Mouse (Mus musculus) cerebellum, adult (tissue): Measurements from ENCODE around the gene Cript.

Experiments
- ATAC-seq: cut with Nextera tagmentation; 2 replicates; pipeline ENCODE4 v1.9.2; 2017; ENCODE audit warnings: mild to moderate bottlenecking, moderate library complexity, mixed read lengths; ENCODE audit not compliant: insufficient number of reproducible peaks, low FRiP score, low TSS enrichment

Cript gene

DNA sequence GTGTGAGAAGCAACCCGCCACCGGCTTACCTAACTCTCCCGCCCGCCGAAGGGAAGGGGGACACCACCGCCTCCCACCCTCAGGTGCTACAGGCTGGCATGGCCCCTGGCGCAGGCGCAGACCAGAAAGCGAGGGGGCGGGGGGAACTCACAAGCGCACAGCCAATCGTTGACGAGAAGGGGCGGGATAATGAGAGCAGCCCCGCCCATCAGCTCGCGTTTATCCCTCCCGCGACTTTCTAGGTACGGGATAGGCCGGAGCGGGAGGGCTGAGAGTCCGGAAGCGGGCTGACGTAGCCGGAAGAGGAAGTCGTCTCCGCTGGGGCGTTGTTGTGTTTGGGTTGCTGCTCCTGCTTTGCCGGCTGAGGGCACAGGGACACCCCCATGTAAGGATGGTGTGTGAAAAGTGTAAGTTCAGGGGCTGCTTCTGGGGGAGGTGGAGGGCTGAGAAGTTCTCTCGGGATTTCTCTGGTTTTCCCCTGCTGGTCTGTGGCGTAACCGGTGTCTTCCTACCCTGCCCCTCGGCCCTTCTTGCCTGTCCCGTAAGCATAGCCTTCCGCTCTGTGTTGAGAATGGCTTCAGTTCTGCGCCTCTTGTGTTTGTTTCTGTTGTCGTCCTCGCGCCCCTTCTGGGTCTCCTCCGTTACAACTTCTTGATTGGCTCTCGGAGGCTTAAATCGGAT lies at the start of gene Cript, which contains the start of gene Pigf:
Gene Cript, plus strand, starts transcription at position 282 of the 681 bp plus-strand sequence.
Gene Pigf, minus strand, starts transcription at position 138 of the 681 bp plus-strand sequence.
- peak; percentile 99 for ATAC-seq

DNA sequence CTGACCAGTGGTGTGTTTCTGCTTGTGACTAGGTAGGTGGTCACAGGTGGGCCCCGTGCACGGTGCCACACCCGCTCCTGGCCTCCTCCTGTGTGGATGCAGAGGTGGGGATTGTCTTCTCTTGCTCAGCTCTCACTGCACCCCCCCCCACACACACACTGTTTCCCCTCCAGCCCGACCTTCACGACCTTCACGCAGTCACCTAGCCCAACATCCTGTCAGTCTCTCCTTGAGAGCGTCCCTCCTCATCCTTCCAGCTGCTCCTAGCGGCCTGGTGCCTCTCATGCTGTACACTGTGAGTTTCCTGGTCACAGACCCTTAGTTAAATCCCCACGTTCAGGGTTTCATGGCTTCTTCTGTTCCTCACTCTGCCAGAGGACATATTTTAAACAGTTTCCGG lies 49.0 kb upstream of the Cript start:
- no peak for ATAC-seq

DNA sequence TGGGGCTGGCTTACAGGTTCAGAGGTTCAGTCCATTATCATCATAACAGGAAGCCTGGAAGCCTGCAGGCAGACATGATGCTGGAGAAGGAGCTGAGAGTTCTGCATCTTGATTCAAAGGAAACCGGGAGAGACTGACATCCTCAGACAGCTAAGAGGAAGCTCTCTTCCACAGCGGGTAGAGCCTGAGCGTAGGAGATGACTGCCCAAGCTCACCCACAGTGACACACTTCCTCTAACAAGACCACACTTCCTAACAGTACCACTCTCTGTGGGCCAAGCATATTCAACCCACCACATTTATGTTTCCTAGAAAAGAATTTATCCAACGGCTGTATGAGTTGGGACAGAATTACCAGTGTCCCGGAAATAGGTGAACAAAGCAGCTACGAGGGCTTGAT lies 46.9 kb upstream of the Cript start:
- no peak for ATAC-seq

DNA sequence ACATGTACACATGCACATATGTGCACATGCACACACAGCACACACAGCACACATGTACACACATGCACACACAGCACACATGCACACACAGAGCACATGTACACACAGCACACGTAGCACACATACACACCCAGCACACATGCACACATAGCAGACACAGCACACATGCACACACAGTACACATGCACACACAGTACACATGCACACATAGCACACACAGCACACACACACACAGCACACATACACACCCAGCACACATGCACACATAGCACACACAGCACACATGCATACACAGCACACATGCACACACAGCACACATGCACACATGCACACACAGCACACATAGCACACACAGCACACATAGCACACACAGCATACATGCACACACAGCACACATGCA lies 44.1 kb upstream of the Cript start:
- no peak for ATAC-seq

DNA sequence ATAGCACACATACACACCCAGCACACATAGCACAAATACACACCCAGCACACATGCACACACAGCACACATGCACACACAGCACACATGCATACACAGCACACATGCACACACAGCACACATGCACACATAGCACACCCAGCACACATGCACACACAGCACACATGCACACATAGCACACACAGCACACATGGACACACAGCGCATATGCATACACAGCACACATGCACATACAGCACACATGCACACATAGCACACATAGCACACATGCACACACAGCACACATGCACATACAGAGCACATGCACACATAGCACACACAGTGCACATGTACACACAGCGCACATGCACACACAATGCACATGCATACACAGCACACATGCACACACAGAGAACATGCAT lies 43.6 kb upstream of the Cript start:
- no peak for ATAC-seq

DNA sequence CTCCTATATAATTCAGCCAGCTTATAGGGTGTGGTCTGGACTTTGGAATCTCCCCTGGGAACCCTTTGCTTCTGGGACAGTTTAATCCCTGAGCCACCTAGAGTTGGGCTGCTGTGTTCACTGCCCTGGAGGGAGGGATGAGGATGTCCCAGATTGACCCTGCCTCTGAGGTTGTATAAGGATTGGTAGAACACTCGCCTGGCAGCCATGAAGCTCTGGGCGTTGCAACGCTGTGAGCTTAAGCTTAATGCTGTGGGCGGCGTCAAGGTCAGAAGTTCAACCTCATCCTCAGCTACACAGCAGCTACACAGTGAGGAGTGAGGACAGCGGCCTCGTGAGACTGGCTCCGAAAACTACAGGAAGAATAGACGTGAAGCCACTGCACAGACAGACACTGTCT lies 42.9 kb upstream of the Cript start:
- ATAC-seq: no peak

DNA sequence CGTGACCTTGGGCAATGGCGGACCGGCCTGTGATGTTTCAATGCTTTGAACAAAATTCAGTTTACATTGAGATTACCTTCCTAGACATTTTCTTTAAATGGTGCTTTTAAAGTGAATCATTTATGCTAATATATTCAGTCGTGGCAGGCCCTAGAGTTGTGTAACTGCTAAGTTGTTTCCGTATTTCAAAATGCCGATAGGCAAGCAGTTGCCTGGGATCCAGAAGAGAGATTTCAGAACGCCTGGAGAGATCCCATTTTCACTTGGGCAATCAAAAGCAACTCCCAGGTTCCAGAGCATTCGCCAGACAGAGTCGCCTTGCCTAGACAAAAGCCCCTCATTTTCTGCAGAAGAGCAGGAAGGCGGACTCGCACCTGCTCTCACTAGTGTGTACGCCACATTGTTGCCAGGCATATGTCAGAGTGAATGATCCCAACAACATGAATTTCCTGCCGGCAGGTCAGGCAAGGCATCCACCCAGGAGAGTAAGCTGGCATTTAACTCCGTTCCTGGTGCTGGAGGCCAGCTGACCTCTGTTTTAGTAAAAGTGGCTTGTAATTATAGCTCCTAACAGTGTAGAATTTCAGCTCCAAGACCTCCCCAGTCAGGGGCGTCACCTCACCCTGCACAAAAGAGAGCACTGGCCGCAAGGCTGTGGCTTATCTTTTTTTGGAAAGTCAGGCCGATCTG lies 38.8 kb upstream of the Cript start:
- ATAC-seq: no peak

DNA sequence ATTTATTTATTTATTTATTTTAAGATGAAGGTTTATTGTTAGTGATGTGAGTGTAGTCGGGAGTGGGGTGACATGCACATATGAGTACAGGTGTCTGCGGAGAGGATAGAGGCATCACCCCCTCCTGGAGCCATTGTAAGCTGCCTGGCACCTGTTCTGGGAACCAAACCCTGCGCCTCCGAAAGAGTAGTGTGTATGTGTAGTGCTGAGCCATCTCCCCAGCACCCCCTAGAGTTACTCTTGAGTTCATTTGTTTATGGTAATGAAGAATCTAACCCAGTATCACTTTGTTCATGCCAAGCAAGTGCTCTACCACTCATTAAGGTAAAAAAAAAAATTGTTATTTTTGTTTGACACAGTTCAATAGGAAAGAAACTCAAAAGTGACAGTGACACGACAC lies 37.2 kb upstream of the Cript start:
- no peak for ATAC-seq

DNA sequence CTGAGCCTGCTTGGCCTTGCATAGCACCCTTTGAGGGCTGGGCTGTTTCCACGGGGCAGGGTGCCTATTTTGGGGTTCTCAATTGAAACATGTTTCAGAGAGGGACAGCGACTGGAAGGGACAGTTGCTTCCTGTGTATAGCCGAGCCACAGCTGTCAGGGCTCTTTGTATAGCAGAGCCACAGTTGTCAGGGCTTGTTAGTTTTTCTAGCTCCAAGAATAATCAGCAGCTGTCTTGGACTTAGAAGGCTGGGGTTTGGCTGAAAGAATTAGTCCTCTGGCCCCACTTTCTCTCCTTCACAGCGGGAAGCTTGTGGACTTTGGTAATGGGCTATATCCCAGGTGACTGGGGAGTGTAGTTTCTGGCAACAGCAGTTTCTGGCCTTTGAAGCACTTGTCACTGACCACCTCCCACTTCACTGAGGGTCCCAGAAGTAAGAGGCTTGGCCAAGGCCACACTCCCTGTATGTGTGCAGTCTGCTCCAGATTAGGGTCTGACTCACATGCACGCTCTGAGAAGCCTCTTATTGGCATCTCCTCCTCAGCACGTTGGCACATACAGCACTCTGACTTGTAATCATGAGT lies 36.7 kb upstream of the Cript start:
- no peak for ATAC-seq

DNA sequence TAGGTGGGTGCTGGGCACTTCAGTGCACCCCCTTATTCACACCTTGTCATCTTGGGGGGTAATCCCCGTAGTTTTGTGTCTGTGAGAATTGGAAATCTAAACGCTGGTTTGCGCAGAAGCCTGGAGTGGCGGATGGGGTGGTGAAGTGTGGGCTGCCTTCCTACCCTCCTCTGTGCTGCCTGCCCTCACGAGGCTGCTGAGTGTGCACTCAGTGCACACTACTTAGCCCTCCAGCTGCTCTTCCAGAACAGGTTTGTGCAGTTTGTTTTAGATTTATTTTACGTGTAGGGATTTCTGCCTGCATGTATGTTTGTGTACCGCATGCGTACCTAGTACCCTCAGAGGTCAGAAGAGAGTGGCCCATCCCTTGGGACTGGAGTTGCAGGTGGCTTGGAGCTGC lies 34.0 kb upstream of the Cript start:
- ATAC-seq: no peak

DNA sequence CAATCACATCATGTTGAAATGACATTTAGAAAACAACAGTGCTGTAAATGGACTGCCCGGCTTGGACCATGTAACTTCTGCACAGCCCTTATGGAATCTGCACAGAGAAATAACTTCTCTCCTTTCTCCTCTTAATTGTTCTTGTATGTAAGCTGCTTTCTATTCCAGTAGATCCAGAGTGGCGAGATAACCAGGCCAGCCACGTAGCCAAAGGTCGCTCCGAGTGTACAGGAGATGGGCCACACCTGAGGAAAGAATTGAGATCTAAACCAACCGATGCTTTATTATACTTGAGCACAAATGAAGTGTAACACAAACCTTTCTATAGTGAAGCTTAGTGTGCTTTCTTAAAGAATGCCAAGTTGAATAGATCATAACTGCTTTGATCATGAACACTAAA lies 28.0 kb upstream of the Cript start:
- ATAC-seq: no peak

DNA sequence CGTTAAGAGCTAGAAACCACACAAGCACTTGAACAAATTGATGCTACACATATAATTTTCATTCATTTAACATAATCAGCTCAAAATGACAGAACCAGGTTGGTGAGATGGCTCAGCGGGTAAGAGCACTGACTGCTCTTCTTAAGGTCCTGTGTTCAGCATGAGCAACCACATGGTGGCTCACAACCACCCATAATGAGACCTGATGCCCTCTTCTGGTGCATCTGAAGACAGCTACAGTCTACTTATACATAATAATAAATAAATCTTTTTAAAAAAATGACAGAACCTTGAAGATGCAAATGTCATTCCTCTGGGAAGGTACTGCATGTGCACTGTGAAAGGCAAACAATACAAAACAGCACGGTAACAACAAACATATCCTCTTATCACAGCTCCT lies 16.4 kb upstream of the Cript start:
- ATAC-seq: no peak

DNA sequence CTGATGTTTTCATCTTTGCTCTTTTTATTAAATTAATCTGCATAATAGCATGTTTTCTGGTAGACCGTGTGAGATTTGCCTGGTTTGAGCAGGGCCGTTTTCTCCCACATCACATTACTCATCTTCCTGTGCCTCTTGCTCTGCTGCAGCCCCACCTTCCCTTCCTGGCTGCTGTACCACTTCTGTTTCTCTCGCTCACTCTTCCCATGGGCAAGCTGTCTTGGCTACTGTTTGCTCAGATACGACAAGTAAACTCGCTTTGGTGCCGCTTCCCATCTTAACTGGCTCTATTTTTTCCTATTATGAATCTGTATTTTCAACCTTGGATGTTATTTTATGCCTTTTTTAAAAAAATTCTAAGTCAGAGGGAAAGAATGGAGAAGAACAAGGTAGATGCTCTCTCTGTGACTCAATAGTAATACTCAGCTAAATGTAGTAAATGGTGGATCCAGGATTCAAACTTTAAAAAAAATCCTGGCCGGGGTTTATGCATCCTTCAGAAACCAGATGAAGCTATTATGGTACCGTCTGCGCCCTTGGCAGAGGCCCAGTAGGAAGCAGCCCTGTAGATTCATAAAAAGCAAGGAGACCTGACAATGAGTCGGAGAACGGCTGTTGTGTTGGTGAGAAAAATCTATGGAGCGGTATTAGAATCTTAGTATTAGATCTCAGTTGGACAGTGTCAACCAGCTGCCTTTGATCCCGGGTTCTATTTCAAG lies 13.9 kb upstream of the Cript start:
- ATAC-seq: peak; percentile 78

DNA sequence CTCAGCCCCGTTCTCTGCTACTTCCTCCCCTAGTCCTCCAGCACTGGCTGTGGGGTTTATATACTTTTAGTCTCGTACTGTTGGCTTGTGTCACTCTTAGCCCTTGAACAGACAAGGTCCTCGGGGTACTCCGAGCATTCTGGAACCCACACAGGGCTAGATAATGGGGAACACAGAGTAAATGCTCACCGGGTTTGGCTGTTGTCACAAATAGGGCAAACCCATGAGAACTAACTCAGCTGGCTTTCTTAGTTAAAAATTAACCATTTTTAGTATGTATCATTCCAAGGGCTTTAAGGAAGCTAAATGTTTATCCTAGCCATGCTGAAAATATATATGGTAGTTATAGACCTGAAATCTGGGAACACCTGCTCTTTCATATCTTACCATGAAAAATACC lies 5.7 kb upstream of the Cript start:
- no peak for ATAC-seq

DNA sequence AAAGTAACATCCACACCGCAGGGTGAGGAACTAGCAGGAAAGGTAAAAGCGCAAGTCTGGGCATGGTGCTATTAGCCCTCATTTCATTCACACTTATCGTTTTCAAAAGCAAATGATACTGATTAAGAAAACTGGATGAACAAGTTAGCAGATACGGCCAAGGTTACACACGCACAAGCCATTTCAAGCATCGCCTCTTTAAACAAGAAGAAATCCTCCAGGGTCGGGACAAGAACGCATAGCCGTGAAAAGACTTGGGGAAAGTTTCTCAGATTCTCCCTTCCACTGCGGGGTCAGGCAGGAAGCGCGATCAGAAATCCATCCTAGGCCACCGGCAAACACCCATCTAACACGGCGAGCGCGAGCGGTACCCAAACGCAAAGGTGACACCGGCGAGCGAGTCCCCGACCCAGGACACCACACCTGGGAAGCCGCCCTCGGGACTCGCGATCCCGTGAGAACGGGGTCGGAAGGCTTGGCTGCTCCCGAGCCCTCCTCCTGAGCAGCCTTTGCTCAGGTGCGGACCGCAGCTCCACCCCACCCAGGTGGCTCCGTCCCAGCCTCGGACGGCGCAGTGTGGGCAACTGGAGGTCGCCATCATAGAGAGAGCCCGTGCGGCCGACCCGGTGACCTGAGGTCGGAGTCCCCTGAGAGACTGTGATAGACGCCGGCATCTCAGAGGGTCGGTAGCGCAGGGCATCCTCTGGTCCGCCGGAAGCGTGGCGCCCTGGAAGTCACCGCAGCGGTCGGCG lies 683 bp upstream of the Cript start:
- ATAC-seq: no peak; the same call in 1 of the 2 replicates

DNA sequence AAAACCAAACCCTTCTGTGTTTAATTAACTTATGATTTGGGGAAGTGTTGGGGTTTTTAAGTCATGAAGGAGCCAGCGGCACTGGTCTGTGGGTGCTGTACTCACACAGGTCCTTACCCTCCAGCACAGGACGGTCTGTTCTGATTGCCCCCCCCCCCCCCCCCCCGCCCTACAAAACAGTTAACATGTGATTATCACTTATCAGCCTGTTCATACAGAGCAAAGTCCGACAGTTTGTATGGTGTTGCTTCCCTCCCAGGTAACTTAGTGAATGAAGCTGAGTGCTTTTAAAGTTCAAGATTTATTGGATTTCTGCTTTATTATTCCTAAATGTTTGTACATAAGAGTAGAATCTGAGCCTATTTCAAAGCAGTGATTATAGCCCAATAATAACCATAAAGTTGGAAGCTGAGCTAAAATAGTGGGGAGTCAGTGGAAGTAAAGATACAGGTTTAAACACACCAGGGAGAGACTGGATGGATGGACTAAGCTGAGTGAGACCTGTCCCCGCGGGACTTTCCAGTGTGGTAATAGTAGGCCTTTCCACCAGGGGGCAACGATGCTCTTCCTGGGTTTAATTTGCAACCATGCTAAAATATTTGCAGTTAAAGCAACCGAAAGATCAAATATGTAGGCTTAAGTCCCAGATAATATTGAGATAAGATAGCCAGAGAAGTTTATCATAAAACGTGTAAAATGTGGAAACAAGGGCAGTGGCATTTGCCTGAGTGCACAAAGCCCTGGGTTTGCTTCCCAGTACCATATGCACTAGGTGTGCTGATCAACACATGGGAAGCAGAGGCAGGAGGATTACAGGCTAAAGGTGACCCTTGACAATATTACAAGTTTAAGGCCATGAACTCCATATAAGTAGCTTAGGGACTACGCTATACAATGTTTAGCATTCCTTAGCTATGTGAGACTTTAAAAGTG lies 11.1 kb downstream of the Cript start:
- ATAC-seq: no peak

DNA sequence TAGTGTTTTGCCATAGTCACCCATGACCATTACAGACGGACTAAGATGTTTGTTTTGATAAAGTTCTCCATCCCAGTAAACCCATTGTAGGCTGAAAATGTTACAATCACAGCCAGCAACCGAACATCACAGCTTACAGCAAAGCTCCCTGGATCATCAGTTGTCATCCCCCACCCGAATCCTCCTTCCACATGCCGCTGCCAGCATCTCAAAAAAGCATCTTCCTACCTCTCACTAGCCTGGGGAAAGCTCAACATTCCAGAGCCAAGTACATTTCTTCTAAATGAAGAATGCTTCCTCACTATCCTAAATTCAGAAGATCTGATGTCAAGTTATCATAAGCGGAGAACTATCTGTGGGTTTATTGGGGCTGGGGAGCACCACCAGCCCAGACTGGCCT lies 13.1 kb downstream of the Cript start:
- ATAC-seq: no peak

DNA sequence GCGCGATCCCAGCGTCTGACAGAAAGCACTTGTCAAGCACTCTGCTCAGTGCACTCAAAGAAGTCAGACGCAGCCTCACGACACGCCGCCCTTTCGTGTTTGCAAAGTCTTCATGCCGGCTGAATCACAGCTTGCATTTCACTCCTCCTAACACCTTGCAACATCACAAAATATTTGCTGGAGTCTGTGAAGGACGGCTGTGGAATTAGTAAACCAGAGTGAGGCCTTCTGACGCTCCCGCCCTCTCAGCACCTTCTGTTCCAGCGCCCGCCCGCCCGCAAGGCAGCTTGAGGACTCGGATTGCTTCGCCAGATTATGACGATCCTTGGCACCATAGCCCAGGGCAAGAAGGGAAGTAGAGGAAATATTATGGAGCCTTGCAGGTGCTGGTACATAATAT lies 16.4 kb downstream of the Cript start:
- ATAC-seq: no peak

DNA sequence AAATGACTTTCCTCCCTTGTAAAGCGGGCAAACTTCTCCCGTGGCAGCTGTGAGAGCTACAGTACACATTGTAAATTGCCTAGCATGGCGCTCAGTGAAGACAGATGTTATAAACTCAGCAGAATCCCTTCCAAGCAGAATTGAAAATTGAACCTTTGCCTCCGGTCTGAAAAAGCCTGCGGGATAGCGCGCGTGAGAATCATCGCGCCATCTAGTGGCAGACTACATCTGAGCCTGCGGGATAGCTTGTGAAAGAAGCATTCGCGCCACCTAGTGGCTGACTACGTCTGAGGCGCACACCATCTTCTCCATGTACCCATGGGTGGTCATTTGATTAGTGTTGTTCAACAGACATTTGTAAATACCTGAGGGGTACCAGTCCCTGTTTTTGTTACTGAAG lies 19.0 kb downstream of the Cript start:
- ATAC-seq: peak; percentile 82
